Mouse (Mus musculus) liver, postnatal 0 days (tissue): ENCODE results near the gene Ubr2. TPM values are rescaled to one million over a fixed set of nuclear protein-coding genes. Genes with fewer than 3 reads are reported as not detected.

Experiments used
- ATAC-seq: fragments of 200-750 bp; cut with Nextera tagmentation; 2 replicates; pipeline ENCODE4 v1.8.0; 2017; ENCODE audit warnings: mild to moderate bottlenecking, moderate library complexity
- DNase-seq: peaks from one replicate; pipeline ENCODE4 v3.0.0-alpha.2; 2016
- H3K27ac ChIP-seq: fragments of 300-500 bp; sonication (generic); 2 replicates; pipeline ENCODE4 v1.5.1; 2014; ENCODE audit warnings: antibody characterized with exemption, moderate library complexity, mild to moderate bottlenecking, low read depth
- H3K27me3 ChIP-seq: fragments of 300-500 bp; sonication (generic); 2 replicates; pipeline ENCODE4 v1.6.1; 2014; ENCODE audit warnings: low read length, control low read depth, mixed read lengths; ENCODE audit not compliant: insufficient read depth
- H3K36me3 ChIP-seq: fragments of 300-500 bp; sonication (generic); replicated peaks from 2 replicates; pipeline ENCODE4 v1.6.1; 2014; ENCODE audit warnings: mild to moderate bottlenecking, control low read depth, low read length, moderate library complexity, mixed read lengths; ENCODE audit not compliant: insufficient read depth
- H3K4me1 ChIP-seq: fragments of 300-500 bp; sonication (generic); 2 replicates; pipeline ENCODE4 v1.6.1; 2014; ENCODE audit warnings: antibody characterized with exemption, mild to moderate bottlenecking, control low read depth; ENCODE audit not compliant: insufficient read depth
- H3K4me2 ChIP-seq: fragments of 300-500 bp; sonication (generic); 2 replicates; pipeline ENCODE4 v1.6.1; 2014; ENCODE audit warnings: low read depth, mild to moderate bottlenecking, low read length, moderate library complexity, mixed read lengths
- H3K4me3 ChIP-seq: fragments of 300-500 bp; sonication (generic); 2 replicates; pipeline ENCODE4 v1.5.1; 2014; ENCODE audit warnings: low read depth, low read length
- H3K9ac ChIP-seq: fragments of 300-500 bp; sonication (generic); replicated peaks from 2 replicates; pipeline ENCODE4 v1.6.1; 2014; ENCODE audit warnings: mild to moderate bottlenecking, moderate library complexity
- H3K9me3 ChIP-seq: fragments of 300-500 bp; sonication (generic); 2 replicates; pipeline ENCODE4 v1.6.1; 2016; ENCODE audit warnings: mild to moderate bottlenecking, control low read depth, low read length, mixed read lengths
- CTCF ChIP-seq: sonication (generic); IDR thresholded peaks from 2 replicates; pipeline ENCODE4 v1.5.1; 2016; ENCODE audit warnings: antibody characterized with exemption, low read depth
- EP300 ChIP-seq: IDR thresholded peaks from 2 replicates; pipeline ENCODE4 v1.6.1; 2016; ENCODE audit warnings: antibody characterized with exemption, low read depth, mild to moderate bottlenecking
- WGBS: fragments of 180-500 bp; shearing (Covaris S2); extraction: QIAGEN DNeasy Blood & Tissue Kit; methylation state at CpG from one replicate; pipeline ENCODE4 v1.1.7; 2014; ENCODE audit not compliant: insufficient replicate concordance; 5-methylcytosine and 5-hydroxymethylcytosine counted together
- polyA plus RNA-seq: library from polyadenylated mRNA; unstranded; fragments of >200 nt; fragmentation: Nextera tagmentation; extraction: Ambion mirVana; gene quantifications from 2 replicates; pipeline ENCODE4 v1.2.1, GENCODE M21; 2015

Gene Ubr2
- polyA plus RNA-seq, 1 experiment from 2014 or later: 6.6 TPM

DNA sequence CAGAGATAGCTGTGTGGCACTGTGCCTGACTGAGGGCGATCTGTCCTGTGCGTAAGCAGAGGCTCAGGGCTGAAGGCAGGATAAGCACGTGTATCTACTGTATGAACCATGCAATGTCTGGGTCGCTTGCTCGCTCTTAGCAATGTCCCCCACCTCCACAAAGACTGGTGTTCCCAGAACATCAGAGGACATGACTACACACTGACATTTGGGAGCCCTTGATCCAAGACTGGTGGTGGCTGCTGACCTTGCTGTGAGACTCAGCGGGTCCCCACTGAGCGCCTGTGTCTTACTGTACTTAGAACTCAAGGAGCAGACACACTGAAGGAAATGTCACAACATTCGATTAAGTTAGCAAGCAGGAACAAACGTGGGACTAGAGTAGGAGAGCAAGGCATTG lies 64.1 kb downstream of the Ubr2 start:
- Histone ChIP-seq H3K36me3 (peaks cover 78% of the 10 kb centered on the region), H3K27me3 (no peaks in the 10 kb centered on the region), H3K9ac (no peak overlapping the region), H3K4me1 (no peaks in the 10 kb centered on the region), H3K27ac (no peak overlapping the region), H3K4me3 (no peak overlapping the region), H3K4me2 (no peak overlapping the region), H3K9me3 (no peaks in the 10 kb centered on the region)
- DNase-seq: no peak
- TF ChIP-seq EP300: no peak
- TF ChIP-seq CTCF: no peak
- ATAC-seq: no peak
- WGBS: 88% methylated on average over 9 of the region's 9 CpGs

GRCm38 (mm10) chr17:46942421-46942820 lies 67.9 kb downstream of the Ubr2 start:
- WGBS: 94% methylated on average over 9 of the region's 9 CpGs
- H3K4me3 ChIP-seq: no peak overlapping the region
- no peaks in the 10 kb centered on the region for H3K4me1 ChIP-seq
- H3K9ac ChIP-seq: no peak overlapping the region
- no peaks in the 10 kb centered on the region for H3K27me3 ChIP-seq
- H3K4me2 ChIP-seq: no peak overlapping the region
- no peaks in the 10 kb centered on the region for H3K9me3 ChIP-seq
- no peak overlapping the region for H3K27ac ChIP-seq
- H3K36me3 ChIP-seq: peaks cover 94% of the 10 kb centered on the region
- no peak for TF ChIP-seq EP300
- TF ChIP-seq CTCF: no peak
- DNase-seq (no peak), ATAC-seq (no peak)

GRCm38 (mm10) chr17:46940461-46940860 lies 69.9 kb downstream of the Ubr2 start:
- Histone ChIP-seq H3K9ac (no peak overlapping the region), H3K27ac (no peak overlapping the region), H3K36me3 (peaks cover 97% of the 10 kb centered on the region), H3K4me3 (no peak overlapping the region), H3K4me1 (no peaks in the 10 kb centered on the region), H3K27me3 (no peaks in the 10 kb centered on the region), H3K9me3 (no peaks in the 10 kb centered on the region), H3K4me2 (no peak overlapping the region)
- TF ChIP-seq CTCF (no peak), EP300 (no peak)
- no peak for ATAC-seq
- WGBS: 91% methylated on average over 8 of the region's 8 CpGs
- DNase-seq: no peak

GRCm38 (mm10) chr17:46933557-46934348 lies 76.6 kb downstream of the Ubr2 start:
- 82% methylated on average over 19 of the region's 19 CpGs for WGBS
- Histone ChIP-seq H3K4me3 (no peak overlapping the region), H3K36me3 (peaks cover 89% of the 10 kb centered on the region), H3K27ac (no peak overlapping the region), H3K9me3 (no peaks in the 10 kb centered on the region), H3K4me1 (no peaks in the 10 kb centered on the region), H3K9ac (no peak overlapping the region), H3K4me2 (no peak overlapping the region), H3K27me3 (no peaks in the 10 kb centered on the region)
- TF ChIP-seq EP300 (no peak), CTCF (peak; percentile 78)
- 0 out of 2 replicates have a peak, but pooled peaks have one; percentile 33 for ATAC-seq
- DNase-seq: peak; percentile 75

GRCm38 (mm10) chr17:46932961-46933360 lies 77.4 kb downstream of the Ubr2 start:
- Histone ChIP-seq H3K4me2 (no peak overlapping the region), H3K4me1 (no peaks in the 10 kb centered on the region), H3K9me3 (no peaks in the 10 kb centered on the region), H3K27me3 (no peaks in the 10 kb centered on the region), H3K9ac (no peak overlapping the region), H3K36me3 (peaks cover 86% of the 10 kb centered on the region), H3K4me3 (no peak overlapping the region), H3K27ac (no peak overlapping the region)
- TF ChIP-seq CTCF (no peak), EP300 (no peak)
- 91% methylated on average over 5 of the region's 5 CpGs for WGBS
- no peak for ATAC-seq
- DNase-seq: no peak

- 91% methylated on average over 7 of the region's 7 CpGs for WGBS
- DNase-seq: no peak
- TF ChIP-seq CTCF: no peak
- TF ChIP-seq EP300: no peak
Measured at GRCm38 (mm10) chr17:46929897-46930296, 80.5 kb downstream of the Ubr2 start.

More at GRCm38 (mm10) chr17:46929897-46930296, 80.5 kb downstream of the Ubr2 start:
- ATAC-seq: no peak
- H3K4me1 ChIP-seq: no peaks in the 10 kb centered on the region
- no peaks in the 10 kb centered on the region for H3K9me3 ChIP-seq
- H3K4me3 ChIP-seq: no peak overlapping the region
- H3K36me3 ChIP-seq: peaks cover 61% of the 10 kb centered on the region
- H3K9ac ChIP-seq: no peak overlapping the region
- H3K27me3 ChIP-seq: no peaks in the 10 kb centered on the region
- H3K4me2 ChIP-seq: no peak overlapping the region
- no peak overlapping the region for H3K27ac ChIP-seq
